In genomic region chr11:115217439-115218410, GRCm38 (mm10) we compare ENCODE assay signal across 12 mouse cellular contexts. TPM values are rescaled to one million over a fixed set of nuclear protein-coding genes. Genes with fewer than 3 reads are reported as not detected.
DNase-seq lines count a peak whose midpoint lies in the region; TF ChIP-seq lines count a peak whose summit lies in the region.
"Had no signal": no experiment of that assay in that cellular context is flagged by ENCODE, and none has a peak within 500 bp of the region (broad histone marks: within the 10 kb centered on the region; RNA-seq: fewer than 3 reads in every experiment).

No protein-coding gene starts in this region.

- no peak overlapping the region for H3K9ac ChIP-seq in heart, adult 2 months (ENCODE audit: low read depth, low read length)
- H3K9ac ChIP-seq: liver, embryonic 14.5 days had no signal

- H3K4me3 ChIP-seq in heart, adult 2 months = no peak overlapping the region

- intact Hi-C loops in heart, adult 2 months (cut with DNase I) = no loop called here
- intact Hi-C loops in left cerebral cortex, postnatal 14 days (cut with DNase I) = no loop called here

- no peak overlapping the region for H3K27ac ChIP-seq in heart, adult 2 months
- H3K27ac ChIP-seq: liver, embryonic 14.5 days had no signal

- no peaks in the 10 kb centered on the region for H3K27me3 ChIP-seq in heart, adult 2 months (ENCODE audit: control insufficient read depth, insufficient read depth, low read length)

- WGBS in heart, adult 2 months = 64% methylated on average over 18 of the region's 18 CpGs

- DNase-seq in heart, postnatal 4 days = peak; percentile 61
- DNase-seq in heart, adult 2 months = no peak
- DNase-seq in right cerebral cortex, postnatal 10 days (ENCODE audit: low spot score in 2 of 2) = peak; percentile 49 to 51
- DNase-seq in right cerebral cortex, postnatal 25 days = no peak
- peak; percentile 97 for DNase-seq in cerebellum, postnatal 25 days
- DNase-seq in left cerebral cortex, postnatal 14 days (ENCODE audit: low spot score in 2 of 2) = no peak
- no peak for DNase-seq in adrenal gland, postnatal 25 days
- no peak for DNase-seq in urinary bladder, postnatal 10 days (ENCODE audit: low spot score)
- DNase-seq: adrenal gland, adult 8-10 months; gastrocnemius, postnatal 14 days; kidney, adult 11 months had no signal

- TF ChIP-seq EP300 in heart, adult 2 months (IDR thresholded peaks at IDR 0.05; ENCODE audit: insufficient read depth, low read depth, low read length) = no peak

- no peak for TF ChIP-seq CTCF in heart, adult 2 months (IDR thresholded peaks at IDR 0.05)

- no peaks in the 10 kb centered on the region for H3K36me3 ChIP-seq in heart, adult 2 months (ENCODE audit: control insufficient read depth, insufficient read depth, low read length)

- no peaks in the 10 kb centered on the region for H3K79me2 ChIP-seq in heart, adult 2 months (replicated peaks; ENCODE audit: control insufficient read depth, insufficient read depth, low read length)

- TF ChIP-seq POLR2A in heart, adult 2 months (IDR thresholded peaks at IDR 0.05; ENCODE audit: insufficient read depth, low read depth, low read length) = no peak

- peaks cover 9% of the 10 kb centered on the region for H3K4me1 ChIP-seq in heart, adult 2 months (ENCODE audit: control insufficient read depth, insufficient read depth, low read length)

RNA-seq across cellular contexts. Expression of gene Nat9, which starts 30.1 kb away (rescaled TPM):
- 10 to 100 TPM; 11.9 to 12.0 TPM for total RNA-seq in heart, postnatal 4 days (2021)
- 10 to 100 TPM; 18.5 to 23.6 TPM for total RNA-seq in heart, adult 2 months (2021)
- polyA plus RNA-seq in heart, adult 2 months (2012; rRNA removed) = 20.2 and 31.5 TPM in 2 replicates
- total RNA-seq in left cerebral cortex, postnatal 14 days (2021) = 10 to 100 TPM; 16.1 to 16.3 TPM
- total RNA-seq in adrenal gland, postnatal 25 days (2021) = 37.3 and 38.1 TPM in 2 replicates

RNA-seq across cellular contexts. Expression of gene Tmem104, which starts 30.4 kb away (rescaled TPM):
- total RNA-seq in heart, postnatal 4 days (2021) = 1 to 10 TPM; 5.2 to 9.3 TPM
- total RNA-seq in heart, adult 2 months (2021) = 10 to 100 TPM in 1 of 2 experiments, 1 to 10 TPM in 1; 8.8 to 11.6 TPM
- 8.6 and 9.9 TPM in 2 replicates for polyA plus RNA-seq in heart, adult 2 months (2012; rRNA removed)
- total RNA-seq in left cerebral cortex, postnatal 14 days (2021) = 10 to 100 TPM; 15.1 to 18.7 TPM
- total RNA-seq in adrenal gland, postnatal 25 days (2021) = 19.9 and 22.3 TPM in 2 replicates

RNA-seq across cellular contexts. Expression of gene Grin2c, which starts 49.3 kb away (rescaled TPM):
- under 1 TPM; 0.12 to 0.18 TPM for total RNA-seq in heart, postnatal 4 days (2021)
- total RNA-seq in heart, adult 2 months (2021) = under 1 TPM; 0.25 to 0.26 TPM
- 1.6 and 2.0 TPM in 2 replicates for polyA plus RNA-seq in heart, adult 2 months (2012; rRNA removed)
- total RNA-seq in left cerebral cortex, postnatal 14 days (2021) = 10 to 100 TPM; 39.9 TPM
- 2.5 and 3.5 TPM in 2 replicates for total RNA-seq in adrenal gland, postnatal 25 days (2021)
- total RNA-seq: gastrocnemius, postnatal 14 days had no signal

RNA-seq across cellular contexts. Expression of gene Slc9a3r1, which starts 54.6 kb away (rescaled TPM):
- total RNA-seq in heart, postnatal 4 days (2021) = 10 to 100 TPM; 13.9 to 15.3 TPM
- 10 to 100 TPM in 1 of 2 experiments, 1 to 10 TPM in 1; 8.1 to 10.1 TPM for total RNA-seq in heart, adult 2 months (2021)
- 8.9 and 9.7 TPM in 2 replicates for polyA plus RNA-seq in heart, adult 2 months (2012; rRNA removed)
- total RNA-seq in left cerebral cortex, postnatal 14 days (2021) = 10 to 100 TPM; 76.2 to 83.0 TPM
- 17.5 and 18.1 TPM in 2 replicates for total RNA-seq in adrenal gland, postnatal 25 days (2021)

RNA-seq across cellular contexts. Expression of gene Fdxr, which starts 59.1 kb away (rescaled TPM):
- total RNA-seq in heart, postnatal 4 days (2021) = 1 to 10 TPM; 7.5 to 9.5 TPM
- total RNA-seq in heart, adult 2 months (2021) = 1 to 10 TPM; 7.1 to 8.8 TPM
- polyA plus RNA-seq in heart, adult 2 months (2012; rRNA removed) = 8.4 and 8.7 TPM in 2 replicates
- total RNA-seq in left cerebral cortex, postnatal 14 days (2021) = 10 to 100 TPM; 19.6 to 20.8 TPM
- 1,338 and 1,408 TPM in 2 replicates for total RNA-seq in adrenal gland, postnatal 25 days (2021)

Comparison
In these comparisons a context has a peak if more than half of its experiments do, and no peak if none do; other contexts are left out.
1. DNase-seq: peak in heart, postnatal 4 days (single experiment), right cerebral cortex, postnatal 10 days (2 of 2) and cerebellum, postnatal 25 days (2 of 2); none in heart, adult 2 months (0 of 2), right cerebral cortex, postnatal 25 days (single experiment), left cerebral cortex, postnatal 14 days (0 of 2), adrenal gland, postnatal 25 days (single experiment) and urinary bladder, postnatal 10 days (single experiment).